Mouse (Mus musculus): ENCODE measurements around the gene Rgs9bp.

Gene Rgs9bp

GRCm38 (mm10) chr7:35585191-35586054 lies at the start of gene Rgs9bp:
Gene Rgs9bp (minus strand): TSS chr7:35585582.
- peak; percentile 27 to 52 for DNase-seq (ENCODE audit: low spot score in 2 of 2)

GRCm38 (mm10) chr7:35628496-35628895 lies 43.1 kb upstream of the Rgs9bp start:
- DNase-seq (ENCODE audit: low spot score in 2 of 2), result no peak

- DNase-seq (ENCODE audit: low spot score in 2 of 2), result no peak
Measured at GRCm38 (mm10) chr7:35627371-35627770, 42.0 kb upstream of the Rgs9bp start.

- DNase-seq (ENCODE audit: low spot score in 2 of 2), result no peak
Measured at GRCm38 (mm10) chr7:35626038-35626437, 40.7 kb upstream of the Rgs9bp start.

GRCm38 (mm10) chr7:35622626-35623025 lies 37.2 kb upstream of the Rgs9bp start:
- no peak for DNase-seq (ENCODE audit: low spot score in 2 of 2)

GRCm38 (mm10) chr7:35617513-35617912 lies 32.1 kb upstream of the Rgs9bp start:
- no peak for DNase-seq (ENCODE audit: low spot score in 2 of 2)

GRCm38 (mm10) chr7:35609245-35609644 lies 23.9 kb upstream of the Rgs9bp start:
- no peak for DNase-seq (ENCODE audit: low spot score in 2 of 2)

- DNase-seq (ENCODE audit: low spot score in 2 of 2), result no peak
Measured at GRCm38 (mm10) chr7:35606816-35607215, 21.4 kb upstream of the Rgs9bp start.

GRCm38 (mm10) chr7:35602766-35603165 lies 17.4 kb upstream of the Rgs9bp start:
- DNase-seq (ENCODE audit: low spot score in 2 of 2), result no peak

GRCm38 (mm10) chr7:35601106-35601505 lies 15.7 kb upstream of the Rgs9bp start:
- DNase-seq (ENCODE audit: low spot score in 2 of 2), result no peak

GRCm38 (mm10) chr7:35600031-35600430 lies 14.6 kb upstream of the Rgs9bp start:
- DNase-seq (ENCODE audit: low spot score in 2 of 2), result no peak

GRCm38 (mm10) chr7:35599492-35599891 lies 14.1 kb upstream of the Rgs9bp start:
- no peak for DNase-seq (ENCODE audit: low spot score in 2 of 2)

- DNase-seq (ENCODE audit: low spot score in 2 of 2), result no peak
Measured at GRCm38 (mm10) chr7:35594311-35594710, 8.9 kb upstream of the Rgs9bp start.

- peak in 1 of 2 experiments; percentile 55 for DNase-seq (ENCODE audit: low spot score in 2 of 2)
Measured at GRCm38 (mm10) chr7:35590731-35591191, 5.4 kb upstream of the Rgs9bp start.

- no peak for DNase-seq (ENCODE audit: low spot score in 2 of 2)
Measured at GRCm38 (mm10) chr7:35589485-35589884, 4.1 kb upstream of the Rgs9bp start.

GRCm38 (mm10) chr7:35588680-35589428 lies 3.5 kb upstream of the Rgs9bp start:
- DNase-seq (ENCODE audit: low spot score in 2 of 2), result no peak

GRCm38 (mm10) chr7:35587728-35588127 lies 2.3 kb upstream of the Rgs9bp start:
- no peak for DNase-seq (ENCODE audit: low spot score in 2 of 2)

- no peak for DNase-seq (ENCODE audit: low spot score in 2 of 2)
Measured at GRCm38 (mm10) chr7:35586906-35587445, 1.6 kb upstream of the Rgs9bp start.

- peak; percentile 95 to 96 for DNase-seq (ENCODE audit: low spot score in 2 of 2)
Measured at GRCm38 (mm10) chr7:35586055-35586905, 898 bp upstream of the Rgs9bp start, which contains the start of gene Ankrd27. Gene Ankrd27 (plus strand): TSS chr7:35586244.

- DNase-seq (ENCODE audit: low spot score in 2 of 2), result peak in 1 of 2 experiments; percentile 25
Measured at GRCm38 (mm10) chr7:35584786-35585190, 594 bp downstream of the Rgs9bp start.

GRCm38 (mm10) chr7:35584068-35584785 lies 1.2 kb downstream of the Rgs9bp start:
- DNase-seq (ENCODE audit: low spot score in 2 of 2), result no peak
